In genomic region chr10:70598081-70598515, GRCm38 (mm10) we compare ENCODE assay signal across 8 mouse cellular contexts. TPM values are rescaled to one million over a fixed set of nuclear protein-coding genes. Genes with fewer than 3 reads are reported as not detected.
A peak's percentile ranks its signal among the peaks of the same experiment; 100 is the strongest.
DNase-seq lines count a peak whose midpoint lies in the region; ATAC-seq and TF ChIP-seq lines count a peak whose summit lies in the region.

No protein-coding gene starts in this region.

- peak overlapping the region; percentile 94 for H3K4me2 ChIP-seq in embryonic facial prominence, embryonic 14.5 days (ENCODE audit: low read depth, low read length)
- peak overlapping the region; percentile 89 for H3K4me2 ChIP-seq in hindbrain, postnatal 0 days (ENCODE audit: low read depth, low read length)
- 0 out of 2 replicates have a peak overlapping the region, but pooled peaks have one; percentile 82 for H3K4me2 ChIP-seq in liver, postnatal 0 days (ENCODE audit: low read depth, low read length)
- peak overlapping the region; percentile 96 for H3K4me2 ChIP-seq in stomach, embryonic 15.5 days

- H3K4me3 ChIP-seq in gastrocnemius, adult 2 months: peak overlapping the region; percentile 78
- H3K4me3 ChIP-seq in ES-Bruce4 (ENCODE audit: low read depth, low read length): peak overlapping the region; percentile 70
- H3K4me3 ChIP-seq in embryonic facial prominence, embryonic 14.5 days (ENCODE audit: low read depth, low read length): peak overlapping the region; percentile 72
- peak overlapping the region; percentile 53 for H3K4me3 ChIP-seq in hindbrain, postnatal 0 days (ENCODE audit: low read length)
- no peak overlapping the region for H3K4me3 ChIP-seq in liver, postnatal 0 days (ENCODE audit: low read depth, low read length)
- peak overlapping the region; percentile 67 for H3K4me3 ChIP-seq in stomach, embryonic 15.5 days (replicated peaks)

- no peaks in the 10 kb centered on the region for H3K27me3 ChIP-seq in ES-Bruce4 (ENCODE audit: control insufficient read depth, insufficient read depth, low read length, poor library complexity, severe bottlenecking)
- H3K27me3 ChIP-seq in embryonic facial prominence, embryonic 14.5 days (replicated peaks; ENCODE audit: control insufficient read depth, insufficient read depth, low read length): peaks cover 24% of the 10 kb centered on the region
- H3K27me3 ChIP-seq in hindbrain, postnatal 0 days (ENCODE audit: insufficient read depth, low read length): no peaks in the 10 kb centered on the region
- H3K27me3 ChIP-seq in liver, postnatal 0 days (ENCODE audit: insufficient read depth, low read length): peaks cover 27% of the 10 kb centered on the region
- H3K27me3 ChIP-seq in stomach, embryonic 15.5 days (replicated peaks): peaks cover 19% of the 10 kb centered on the region

- 23% methylated on average over 10 of the region's 10 CpGs for WGBS in embryonic facial prominence, embryonic 14.5 days
- 4% methylated on average over 10 of the region's 10 CpGs for WGBS in hindbrain, postnatal 0 days
- 21% methylated on average over 10 of the region's 10 CpGs for WGBS in liver, postnatal 0 days (ENCODE audit: insufficient replicate concordance)
- WGBS in stomach, embryonic 15.5 days: 19% methylated on average over 10 of the region's 10 CpGs

- no peak for TF ChIP-seq EP300 in ES-Bruce4 (IDR thresholded peaks at IDR 0.05; ENCODE audit: insufficient read depth, low read depth, low read length)
- no peak for TF ChIP-seq EP300 in liver, postnatal 0 days (IDR thresholded peaks at IDR 0.05; ENCODE audit: low read depth)

- no peak for ATAC-seq in embryonic facial prominence, embryonic 14.5 days (ENCODE audit: low read depth)
- 0 out of 2 replicates have a peak, but pooled peaks have one; percentile 1 for ATAC-seq in hindbrain, postnatal 0 days
- no peak for ATAC-seq in liver, postnatal 0 days
- ATAC-seq in stomach, embryonic 15.5 days (ENCODE audit: insufficient read depth, low FRiP score, low read depth): no peak
- ATAC-seq in monocyte, adult 5-6 weeks (replicated peaks; ENCODE audit: insufficient number of reproducible peaks, low FRiP score, low TSS enrichment, poor library complexity, severe bottlenecking): no peak

- no peaks in the 10 kb centered on the region for H3K9me3 ChIP-seq in ES-Bruce4 (replicated peaks; ENCODE audit: control insufficient read depth, insufficient read depth, low read length, poor library complexity, severe bottlenecking)
- no peaks in the 10 kb centered on the region for H3K9me3 ChIP-seq in embryonic facial prominence, embryonic 14.5 days (ENCODE audit: control insufficient read depth, low read length)
- H3K9me3 ChIP-seq in hindbrain, postnatal 0 days (ENCODE audit: low read length): no peaks in the 10 kb centered on the region
- H3K9me3 ChIP-seq in liver, postnatal 0 days (ENCODE audit: low read length): no peaks in the 10 kb centered on the region
- H3K9me3 ChIP-seq in stomach, embryonic 15.5 days: no peaks in the 10 kb centered on the region

- H3K9ac ChIP-seq in ES-Bruce4 (ENCODE audit: low read depth, poor library complexity, severe bottlenecking): no peak overlapping the region
- H3K9ac ChIP-seq in embryonic facial prominence, embryonic 14.5 days (ENCODE audit: low read depth, low read length): no peak overlapping the region
- peak overlapping the region; percentile 62 for H3K9ac ChIP-seq in hindbrain, postnatal 0 days (replicated peaks; ENCODE audit: low read length)
- H3K9ac ChIP-seq in liver, postnatal 0 days (replicated peaks): no peak overlapping the region
- H3K9ac ChIP-seq in stomach, embryonic 15.5 days: no peak overlapping the region

- TF ChIP-seq CTCF in gastrocnemius, adult 2 months (IDR thresholded peaks at IDR 0.05): no peak
- no peak for TF ChIP-seq CTCF in ES-Bruce4 (IDR thresholded peaks at IDR 0.05; ENCODE audit: low read depth, low read length)
- TF ChIP-seq CTCF in hindbrain, postnatal 0 days (IDR thresholded peaks at IDR 0.05; ENCODE audit: low read depth): no peak
- TF ChIP-seq CTCF in liver, postnatal 0 days (IDR thresholded peaks at IDR 0.05; ENCODE audit: low read depth): no peak

- TF ChIP-seq POLR2A in ES-Bruce4 (IDR thresholded peaks at IDR 0.05; ENCODE audit: insufficient read depth, low read length): no peak

- no peak overlapping the region for H3K27ac ChIP-seq in gastrocnemius, adult 2 months
- H3K27ac ChIP-seq in ES-Bruce4 (ENCODE audit: insufficient read depth, low read length): no peak overlapping the region
- H3K27ac ChIP-seq in embryonic facial prominence, embryonic 14.5 days (replicated peaks; ENCODE audit: low read depth, low read length): no peak overlapping the region
- peak overlapping the region; percentile 96 for H3K27ac ChIP-seq in hindbrain, postnatal 0 days
- no peak overlapping the region for H3K27ac ChIP-seq in liver, postnatal 0 days (ENCODE audit: low read depth)
- no peak overlapping the region for H3K27ac ChIP-seq in stomach, embryonic 15.5 days

- no peak for DNase-seq in gastrocnemius, adult 2 months
- DNase-seq in gastrocnemius, postnatal 25 days: no peak
- DNase-seq in embryonic facial prominence, embryonic 14.5 days (ENCODE audit: low spot score): peak; percentile 85
- peak; percentile 41 for DNase-seq in hindbrain, postnatal 0 days (ENCODE audit: low spot score)
- no peak for DNase-seq in liver, postnatal 0 days

- intact Hi-C loops in gastrocnemius, adult 2 months (cut with DNase I): loop anchor here (5.0 kb wide), 1 partner anchor 214 kb away; no protein-coding TSS in a partner anchor

- no peaks in the 10 kb centered on the region for H3K36me3 ChIP-seq in ES-Bruce4 (ENCODE audit: control insufficient read depth, insufficient read depth, low read length, poor library complexity, severe bottlenecking)
- no peaks in the 10 kb centered on the region for H3K36me3 ChIP-seq in embryonic facial prominence, embryonic 14.5 days (ENCODE audit: control insufficient read depth, insufficient read depth, low read length)
- no peaks in the 10 kb centered on the region for H3K36me3 ChIP-seq in hindbrain, postnatal 0 days (ENCODE audit: insufficient read depth, low read length)
- no peaks in the 10 kb centered on the region for H3K36me3 ChIP-seq in liver, postnatal 0 days (replicated peaks; ENCODE audit: insufficient read depth, low read length)
- H3K36me3 ChIP-seq in stomach, embryonic 15.5 days: no peaks in the 10 kb centered on the region

- H3K4me1 ChIP-seq in ES-Bruce4 (ENCODE audit: control insufficient read depth, insufficient read depth, low read length): no peaks in the 10 kb centered on the region
- H3K4me1 ChIP-seq in embryonic facial prominence, embryonic 14.5 days (ENCODE audit: control insufficient read depth, insufficient read depth, low read length): peaks cover 4% of the 10 kb centered on the region; the same call in 1 of the 2 replicates
- no peaks in the 10 kb centered on the region; the same call in 1 of the 2 replicates for H3K4me1 ChIP-seq in hindbrain, postnatal 0 days (ENCODE audit: insufficient read depth, low read length)
- H3K4me1 ChIP-seq in liver, postnatal 0 days (ENCODE audit: insufficient read depth): peaks cover 14% of the 10 kb centered on the region
- H3K4me1 ChIP-seq in stomach, embryonic 15.5 days: peaks cover 5% of the 10 kb centered on the region

RNA-seq across cellular contexts. Expression of gene Phyhipl, which starts 57.7 kb away (rescaled TPM):
- total RNA-seq in gastrocnemius, adult 2 months (2021): not detected
- total RNA-seq in gastrocnemius, postnatal 25 days (2021): under 1 TPM in 1 of 2 experiments, not detected in 1; 0.08 TPM
- 4.8 and 6.2 TPM in 2 replicates for polyA plus RNA-seq in ES-Bruce4 (2011; ENCODE audit: insufficient read depth, insufficient read length, low read depth, missing spikeins)
- polyA plus RNA-seq in embryonic facial prominence, embryonic 14.5 days (2014; fragmentation: Nextera tagmentation; extraction: Ambion mirVana): 5.8 and 6.2 TPM in 2 replicates
- total RNA-seq in hindbrain, postnatal 0 days (2014; rRNA removed): 38.3 and 55.5 TPM in 2 replicates
- 281 and 287 TPM in 2 replicates for polyA plus RNA-seq in hindbrain, postnatal 0 days (2015; fragmentation: Nextera tagmentation; extraction: Ambion mirVana)
- polyA plus RNA-seq in liver, postnatal 0 days (2015; fragmentation: Nextera tagmentation; extraction: Ambion mirVana): 0.07 TPM in 1 of 2 replicates, not detected in the other
- 3.4 and 4.0 TPM in 2 replicates for polyA plus RNA-seq in stomach, embryonic 15.5 days (2015; fragmentation: Nextera tagmentation; extraction: Ambion mirVana)
- total RNA-seq in monocyte, adult 5-6 weeks (2017): not detected in 3 replicates

Comparison
In these comparisons a context has a peak if more than half of its experiments do, and no peak if none do; other contexts are left out.
1. DNase-seq: peak in embryonic facial prominence, embryonic 14.5 days (single experiment) and hindbrain, postnatal 0 days (single experiment); none in gastrocnemius, adult 2 months (single experiment), gastrocnemius, postnatal 25 days (single experiment) and liver, postnatal 0 days (single experiment).
2. RNA of gene Phyhipl, which starts 57.7 kb away (polyA plus RNA-seq): 281 to 287 TPM in hindbrain, postnatal 0 days; 5.8 to 6.2 TPM in embryonic facial prominence, embryonic 14.5 days, 4.8 to 6.2 TPM in ES-Bruce4, 3.4 to 4.0 TPM in stomach, embryonic 15.5 days and 0.07 TPM in liver, postnatal 0 days; every median in the first group is over 10 times any median in the second.
3. Peak in every context shown above with its lines, with median percentiles within 50 percentile points of each other: H3K4me2 ChIP-seq.